Mouse (Mus musculus): ENCODE data around the gene Pskh1. TPM values are rescaled to one million over a fixed set of nuclear protein-coding genes. Genes with fewer than 3 reads are reported as not detected.

Gene Pskh1
- polyA plus RNA-seq, 1 experiment, result 51.2 TPM

DNA sequence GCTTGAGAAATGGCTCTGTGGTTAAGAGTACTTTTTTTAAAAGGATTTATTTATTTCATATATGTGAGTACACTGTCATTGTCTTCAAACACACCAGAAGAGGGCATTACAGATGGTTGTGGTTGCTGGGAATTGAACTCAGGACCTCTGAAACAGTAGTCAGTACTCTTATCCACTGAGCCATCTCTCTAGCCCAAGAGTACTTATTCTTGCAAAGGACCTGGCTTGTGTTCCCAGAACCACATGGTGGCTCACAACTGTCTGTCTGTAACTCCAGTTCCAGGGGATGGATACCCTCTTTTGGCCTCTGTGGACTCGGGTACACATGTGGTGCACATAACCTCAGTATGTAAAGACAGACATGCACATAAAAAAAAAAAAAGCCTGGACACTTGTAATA lies 69.1 kb downstream of the Pskh1 start:
- TF ChIP-seq CTCF (IDR thresholded peaks at IDR 0.05; ENCODE audit: borderline replicate concordance, control insufficient read depth, extremely low read depth, insufficient read depth, low read length, poor library complexity) (no peak), POLR2A (IDR thresholded peaks at IDR 0.05; ENCODE audit: control insufficient read depth, extremely low read depth, insufficient read depth, low read length, poor library complexity) (no peak)
- no peaks in the 10 kb centered on the region for H3K36me3 ChIP-seq (ENCODE audit: control insufficient read depth, insufficient read depth, low read length)
- H3K27ac ChIP-seq (ENCODE audit: control insufficient read depth, insufficient read depth, low read length), result no peak overlapping the region
- H3K4me3 ChIP-seq (ENCODE audit: control insufficient read depth, insufficient read depth, low read length), result no peak overlapping the region
- H3K27me3 ChIP-seq (ENCODE audit: control insufficient read depth, insufficient read depth, low read length), result no peaks in the 10 kb centered on the region
- no peak for DNase-seq
- 78% methylated on average over 1 of the region's 1 CpGs for WGBS
- peaks cover 19% of the 10 kb centered on the region for H3K4me1 ChIP-seq (replicated peaks; ENCODE audit: control insufficient read depth, insufficient read depth, low read length)

- Histone ChIP-seq H3K4me1 (replicated peaks; ENCODE audit: control insufficient read depth, insufficient read depth, low read length) (peaks cover 10% of the 10 kb centered on the region), H3K4me3 (ENCODE audit: control insufficient read depth, insufficient read depth, low read length) (no peak overlapping the region), H3K36me3 (ENCODE audit: control insufficient read depth, insufficient read depth, low read length) (no peaks in the 10 kb centered on the region), H3K27ac (ENCODE audit: control insufficient read depth, insufficient read depth, low read length) (no peak overlapping the region), H3K27me3 (ENCODE audit: control insufficient read depth, insufficient read depth, low read length) (no peaks in the 10 kb centered on the region)
- WGBS, result 91% methylated on average over 8 of the region's 8 CpGs
- no peak for DNase-seq
- no peak for TF ChIP-seq POLR2A (IDR thresholded peaks at IDR 0.05; ENCODE audit: control insufficient read depth, extremely low read depth, insufficient read depth, low read length, poor library complexity)
- TF ChIP-seq CTCF (IDR thresholded peaks at IDR 0.05; ENCODE audit: borderline replicate concordance, control insufficient read depth, extremely low read depth, insufficient read depth, low read length, poor library complexity), result no peak
Observed at GRCm38 (mm10) chr8:105971019-105971720, 70.9 kb downstream of the Pskh1 start.

- H3K27ac ChIP-seq (ENCODE audit: control insufficient read depth, insufficient read depth, low read length), result no peak overlapping the region
- DNase-seq, result no peak
- no peaks in the 10 kb centered on the region for H3K36me3 ChIP-seq (ENCODE audit: control insufficient read depth, insufficient read depth, low read length)
- H3K4me3 ChIP-seq (ENCODE audit: control insufficient read depth, insufficient read depth, low read length), result no peak overlapping the region
- no peaks in the 10 kb centered on the region for H3K27me3 ChIP-seq (ENCODE audit: control insufficient read depth, insufficient read depth, low read length)
- H3K4me1 ChIP-seq (replicated peaks; ENCODE audit: control insufficient read depth, insufficient read depth, low read length), result no peaks in the 10 kb centered on the region
- TF ChIP-seq CTCF (IDR thresholded peaks at IDR 0.05; ENCODE audit: borderline replicate concordance, control insufficient read depth, extremely low read depth, insufficient read depth, low read length, poor library complexity) (no peak), POLR2A (IDR thresholded peaks at IDR 0.05; ENCODE audit: control insufficient read depth, extremely low read depth, insufficient read depth, low read length, poor library complexity) (no peak)
- 83% methylated on average over 7 of the region's 7 CpGs for WGBS
Observed at GRCm38 (mm10) chr8:105975363-105975762, 75.1 kb downstream of the Pskh1 start.

DNA sequence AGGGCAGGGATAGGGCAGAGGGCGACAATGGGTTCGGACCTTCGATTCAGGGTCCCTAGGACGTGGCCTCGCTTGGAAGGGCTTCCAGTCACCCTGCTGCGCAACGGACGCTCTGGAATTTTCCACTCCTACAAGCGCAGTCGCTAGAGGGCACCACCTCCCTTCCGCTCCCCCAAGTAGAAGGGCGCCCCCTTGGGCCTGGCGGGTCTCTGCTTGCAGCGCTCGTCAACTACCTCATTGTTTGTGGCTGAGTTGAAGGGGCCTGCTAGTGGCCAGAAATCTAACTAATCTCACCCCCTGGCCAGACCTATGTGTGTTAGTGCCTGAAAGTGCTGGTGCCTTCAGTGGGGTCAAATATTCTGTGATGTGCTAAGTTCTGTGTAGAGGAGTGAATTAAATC lies 79.1 kb downstream of the Pskh1 start, which contains the start of gene Dpep3:
Dpep3 (minus strand) TSS at position 105 of the 400 bp plus-strand sequence.
- Histone ChIP-seq H3K4me3 (ENCODE audit: control insufficient read depth, insufficient read depth, low read length) (no peak within 1 kb of the TSS), H3K36me3 (ENCODE audit: control insufficient read depth, insufficient read depth, low read length) (no peaks in the 10 kb centered on the region), H3K27me3 (ENCODE audit: control insufficient read depth, insufficient read depth, low read length) (no peaks in the 10 kb centered on the region), H3K27ac (ENCODE audit: control insufficient read depth, insufficient read depth, low read length) (no peak within 1 kb of the TSS), H3K4me1 (replicated peaks; ENCODE audit: control insufficient read depth, insufficient read depth, low read length) (peaks cover 4% of the 10 kb centered on the region; the same call in 1 of the 2 replicates)
- TF ChIP-seq POLR2A (IDR thresholded peaks at IDR 0.05; ENCODE audit: control insufficient read depth, extremely low read depth, insufficient read depth, low read length, poor library complexity), result no peak
- DNase-seq, result no peak
- WGBS, result 95% methylated on average over 15 of the region's 15 CpGs

DNA sequence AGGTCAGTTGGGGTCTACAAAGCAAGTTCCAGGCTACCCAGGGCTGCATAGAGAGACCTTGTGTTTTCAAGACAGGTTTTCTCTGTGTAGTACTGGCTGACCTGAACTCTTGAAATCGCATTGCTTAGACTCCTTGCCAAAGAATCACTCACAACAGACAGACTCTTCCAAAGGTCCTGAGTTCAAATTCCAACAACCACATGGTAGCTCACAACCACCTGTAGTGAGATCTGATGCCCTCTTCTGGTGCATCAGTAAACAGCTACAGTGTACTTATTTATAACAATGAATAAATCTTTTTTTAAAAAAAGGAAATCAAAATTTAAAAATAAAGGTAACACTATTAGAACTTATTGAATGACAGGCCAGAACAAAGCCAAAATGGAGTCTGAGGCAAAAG lies 80.9 kb downstream of the Pskh1 start:
- no peaks in the 10 kb centered on the region for H3K36me3 ChIP-seq (ENCODE audit: control insufficient read depth, insufficient read depth, low read length)
- no peak for DNase-seq
- TF ChIP-seq CTCF (IDR thresholded peaks at IDR 0.05; ENCODE audit: borderline replicate concordance, control insufficient read depth, extremely low read depth, insufficient read depth, low read length, poor library complexity) (no peak), POLR2A (IDR thresholded peaks at IDR 0.05; ENCODE audit: control insufficient read depth, extremely low read depth, insufficient read depth, low read length, poor library complexity) (no peak)
- H3K27me3 ChIP-seq (ENCODE audit: control insufficient read depth, insufficient read depth, low read length), result no peaks in the 10 kb centered on the region
- WGBS, result 89% methylated on average over 1 of the region's 1 CpGs
- no peak overlapping the region for H3K4me3 ChIP-seq (ENCODE audit: control insufficient read depth, insufficient read depth, low read length)
- no peak overlapping the region for H3K27ac ChIP-seq (ENCODE audit: control insufficient read depth, insufficient read depth, low read length)
- H3K4me1 ChIP-seq (replicated peaks; ENCODE audit: control insufficient read depth, insufficient read depth, low read length), result peaks cover 4% of the 10 kb centered on the region; the same call in 1 of the 2 replicates

Other genes with a start within 250 kb of the Pskh1 start
- gene Carmil2, start 214.2 kb upstream of the Pskh1 start, polyA plus RNA-seq (2012; rRNA removed), result 408 and 419 TPM in 2 replicates
- gene Acd, start 199.3 kb upstream of the Pskh1 start, polyA plus RNA-seq (2012; rRNA removed), result 118 and 122 TPM in 2 replicates
- gene Pard6a, start 199.3 kb upstream of the Pskh1 start, polyA plus RNA-seq (2012; rRNA removed), result 29.7 and 30.7 TPM in 2 replicates
- not detected in 2 replicates for gene 4933405L10Rik, start 192.8 kb upstream of the Pskh1 start, polyA plus RNA-seq (2012; rRNA removed)
- gene Enkd1, start 192.2 kb upstream of the Pskh1 start, polyA plus RNA-seq (2012; rRNA removed), result 46.7 and 53.9 TPM in 2 replicates
- 7.3 and 8.5 TPM in 2 replicates for gene Gfod2, start 141.8 kb upstream of the Pskh1 start, polyA plus RNA-seq (2012; rRNA removed)
- gene Ranbp10, start 73.1 kb upstream of the Pskh1 start, polyA plus RNA-seq (2012; rRNA removed), result 47.1 and 53.0 TPM in 2 replicates
- 0.05 TPM in 2 replicates for gene Tsnaxip1, start 72.7 kb upstream of the Pskh1 start, polyA plus RNA-seq (2012; rRNA removed)
- gene Cenpt, start 47.2 kb upstream of the Pskh1 start, polyA plus RNA-seq (2012; rRNA removed), result 53.2 TPM in 2 replicates
- gene Thap11, start 45.3 kb upstream of the Pskh1 start, polyA plus RNA-seq (2012; rRNA removed), result 75.3 and 84.9 TPM in 2 replicates
- 52.4 and 54.4 TPM in 2 replicates for gene Nutf2, start 39.9 kb upstream of the Pskh1 start, polyA plus RNA-seq (2012; rRNA removed)
- gene Edc4, start 19.6 kb upstream of the Pskh1 start, polyA plus RNA-seq (2012; rRNA removed), result 193 and 207 TPM in 2 replicates
- 5.0 and 5.3 TPM in 2 replicates for gene Nrn1l, start 6.9 kb upstream of the Pskh1 start, polyA plus RNA-seq (2012; rRNA removed)
- 6.9 and 8.4 TPM in 2 replicates for gene Ctrl, start 33.4 kb downstream of the Pskh1 start, polyA plus RNA-seq (2012; rRNA removed)
- 375 and 484 TPM in 2 replicates for gene Psmb10, start 38.0 kb downstream of the Pskh1 start, polyA plus RNA-seq (2012; rRNA removed)
- gene Lcat, start 42.9 kb downstream of the Pskh1 start, polyA plus RNA-seq (2012; rRNA removed), result 5.3 and 6.0 TPM in 2 replicates
- 69.3 TPM in 2 replicates for gene Slc12a4, start 65.7 kb downstream of the Pskh1 start, polyA plus RNA-seq (2012; rRNA removed)
- 0.09 TPM in 1 of 2 replicates, not detected in the other for gene Dpep3, start 79.0 kb downstream of the Pskh1 start, polyA plus RNA-seq (2012; rRNA removed)
- 19.8 and 22.3 TPM in 2 replicates for gene Dus2, start 90.9 kb downstream of the Pskh1 start, polyA plus RNA-seq (2012; rRNA removed)
- not detected in 2 replicates for gene Dpep2nb, start 105.5 kb downstream of the Pskh1 start, polyA plus RNA-seq (2012; rRNA removed)
- 16.7 and 20.3 TPM in 2 replicates for gene Ddx28, start 111.4 kb downstream of the Pskh1 start, polyA plus RNA-seq (2012; rRNA removed)
- 161 and 186 TPM in 2 replicates for gene Nfatc3, start 158.4 kb downstream of the Pskh1 start, polyA plus RNA-seq (2012; rRNA removed)
- gene Esrp2, start 236.5 kb downstream of the Pskh1 start, polyA plus RNA-seq (2012; rRNA removed), result 24.5 and 29.9 TPM in 2 replicates
- 17.4 and 18.2 TPM in 2 replicates for gene Pla2g15, start 250.0 kb downstream of the Pskh1 start, polyA plus RNA-seq (2012; rRNA removed)

Data from thymus, adult 2 months (tissue).